Mouse (Mus musculus) frontal cortex, postnatal 36 days (tissue): ENCODE measurements around the gene Mest.

Experiments
- DNase-seq, 2 experiments: peaks; one replicate each; pipeline ENCODE4 v3.0.0; 2022; ENCODE audit warnings: low spot score in 2 of 2

Mest gene

DNA sequence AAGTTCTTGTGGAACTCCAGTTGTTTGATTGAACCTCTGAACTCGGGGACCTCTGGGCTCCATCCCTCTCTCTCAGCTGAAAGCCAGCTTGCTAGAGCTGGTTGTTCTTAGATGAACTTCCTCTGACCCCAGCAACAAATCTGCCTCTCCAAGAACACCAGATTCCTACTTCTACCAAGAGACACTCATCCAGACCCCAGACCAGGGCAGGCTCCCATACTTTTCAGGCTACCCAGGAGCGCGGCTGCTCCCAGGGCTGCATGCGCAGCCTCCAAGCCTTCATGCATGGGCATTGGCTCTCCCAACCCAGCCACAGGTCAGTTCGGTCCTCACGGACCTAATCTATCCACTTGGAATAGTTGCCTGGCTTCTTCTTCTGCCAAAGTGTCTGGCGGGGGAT, at the start of gene Mest:
Gene Mest, plus strand, starts transcription at position 217 of the 400 bp plus-strand sequence.
- no peak for DNase-seq

DNA sequence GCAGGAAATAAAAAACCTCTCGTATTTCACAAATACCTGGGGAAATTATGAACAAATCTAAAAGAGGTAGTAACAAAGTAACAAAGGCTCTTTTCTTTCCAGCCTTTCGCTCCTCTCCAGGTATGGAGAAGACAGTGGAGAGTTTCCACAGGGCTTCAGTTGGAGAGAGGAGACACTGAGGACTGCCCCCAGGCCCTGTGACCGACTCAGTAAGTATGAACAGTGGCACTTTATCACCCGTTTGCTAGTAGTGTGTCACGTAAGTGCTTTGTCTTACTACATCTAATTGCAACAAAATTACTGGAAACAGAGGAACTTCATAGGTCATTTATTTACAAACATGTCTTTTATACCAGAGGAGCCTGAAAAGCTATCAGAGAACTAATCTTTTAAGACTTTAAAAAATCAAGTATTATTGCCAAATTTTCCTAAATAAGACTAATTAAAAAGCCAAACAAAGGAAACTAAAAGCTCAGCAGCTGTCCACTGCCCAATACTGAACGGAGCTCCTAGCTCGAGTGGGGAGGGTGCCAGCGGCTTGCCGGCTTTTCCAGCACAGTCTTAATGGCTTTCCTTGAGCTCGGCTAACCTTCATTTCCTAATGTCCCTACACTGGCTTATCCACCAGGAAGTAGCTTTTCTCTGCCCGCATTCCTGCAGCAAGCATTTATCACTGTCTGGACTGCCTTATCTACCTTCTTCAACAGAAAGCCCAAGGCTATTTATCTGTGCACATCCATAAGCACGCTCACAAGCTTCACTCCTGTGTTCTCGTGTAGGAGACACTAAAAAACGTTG, 49.4 kb upstream of the Mest start:
- no peak for DNase-seq

DNA sequence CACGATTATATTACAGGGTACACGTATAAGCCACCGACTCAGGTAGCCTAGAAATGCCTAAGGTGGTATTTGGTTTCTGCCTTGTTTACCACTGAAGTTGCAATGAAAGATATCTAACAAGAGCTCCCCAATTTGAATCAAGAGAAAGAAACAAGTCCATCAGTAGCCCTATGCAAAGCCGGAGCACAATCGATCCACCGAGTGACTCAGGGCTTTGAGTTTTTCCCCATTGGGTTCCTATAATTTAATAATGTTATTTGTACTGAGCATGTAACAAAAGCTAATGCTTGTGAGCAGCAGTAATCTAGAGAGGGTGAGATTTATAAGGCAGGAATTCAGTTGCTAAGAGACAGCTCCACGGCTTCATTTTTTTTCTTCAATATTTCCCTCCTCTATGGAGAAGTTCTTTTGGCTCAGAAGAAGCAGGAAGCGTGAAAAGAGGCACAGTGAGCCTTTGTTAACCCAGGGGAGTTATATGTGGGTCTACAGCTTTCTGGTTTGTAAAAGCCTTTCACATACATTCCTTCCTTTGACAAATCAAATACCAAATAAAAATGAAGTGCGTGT, 48.5 kb upstream of the Mest start:
- no peak for DNase-seq

DNA sequence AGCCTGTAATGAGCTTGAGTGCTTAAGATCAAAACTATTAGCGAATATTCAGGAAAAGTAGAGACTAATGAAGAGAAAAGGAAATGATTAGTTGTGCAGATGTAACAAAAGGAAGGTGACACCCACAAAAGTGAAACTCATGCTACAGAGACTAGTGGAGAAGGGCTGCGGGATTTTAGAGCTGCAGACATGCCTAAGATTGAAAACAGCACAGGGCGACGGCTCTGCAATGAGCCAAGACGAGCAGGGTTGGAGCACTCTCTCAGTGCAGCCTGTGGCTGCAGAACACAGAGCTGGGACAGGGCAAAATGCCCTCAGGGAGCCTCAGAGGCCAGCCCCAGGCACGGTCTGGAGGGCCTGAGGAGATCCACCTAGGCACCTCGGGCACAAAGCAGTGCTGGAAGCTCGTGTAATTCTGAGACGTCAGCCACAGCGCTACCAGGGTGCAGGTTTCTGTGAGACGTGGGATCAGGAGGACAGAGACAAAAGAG, 48.0 kb upstream of the Mest start:
- DNase-seq = no peak

DNA sequence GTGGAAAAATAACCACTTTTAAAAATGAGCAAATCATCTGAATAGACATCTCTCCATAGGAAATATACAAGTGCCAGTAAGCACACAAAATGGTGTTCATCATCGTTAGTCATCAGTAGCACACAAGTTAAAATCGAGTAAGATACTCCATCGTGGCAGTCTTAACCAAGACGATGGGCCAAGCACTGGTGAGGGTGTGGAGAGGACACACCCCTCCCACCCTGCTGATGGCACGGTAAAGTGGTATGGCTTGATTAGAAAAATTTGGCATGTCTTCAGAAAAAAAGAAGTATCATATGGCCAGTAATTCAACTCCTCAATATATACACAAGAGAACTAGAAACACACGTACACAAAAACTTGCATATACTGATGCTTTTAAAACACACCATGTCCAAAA, 46.8 kb upstream of the Mest start:
- no peak for DNase-seq

DNA sequence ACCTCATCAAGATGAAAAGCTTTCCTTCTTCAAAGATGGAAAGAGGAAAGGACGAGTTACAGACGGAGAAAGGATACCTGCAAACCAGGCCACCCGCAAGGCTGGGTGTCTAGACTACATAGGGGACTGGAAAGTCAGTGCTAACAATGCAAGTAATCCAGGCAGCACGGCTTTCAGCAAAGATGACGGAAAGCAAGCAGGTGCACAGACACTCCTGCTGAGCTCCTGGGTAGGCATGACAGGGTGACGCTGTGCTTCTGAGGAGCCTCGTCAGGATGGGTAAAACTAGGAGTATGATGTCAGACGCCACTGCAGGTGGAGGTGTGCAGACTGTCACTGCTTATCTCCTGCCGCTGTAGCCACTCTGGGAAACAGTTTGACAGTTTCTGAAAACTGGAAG, 45.8 kb upstream of the Mest start:
- DNase-seq = no peak

DNA sequence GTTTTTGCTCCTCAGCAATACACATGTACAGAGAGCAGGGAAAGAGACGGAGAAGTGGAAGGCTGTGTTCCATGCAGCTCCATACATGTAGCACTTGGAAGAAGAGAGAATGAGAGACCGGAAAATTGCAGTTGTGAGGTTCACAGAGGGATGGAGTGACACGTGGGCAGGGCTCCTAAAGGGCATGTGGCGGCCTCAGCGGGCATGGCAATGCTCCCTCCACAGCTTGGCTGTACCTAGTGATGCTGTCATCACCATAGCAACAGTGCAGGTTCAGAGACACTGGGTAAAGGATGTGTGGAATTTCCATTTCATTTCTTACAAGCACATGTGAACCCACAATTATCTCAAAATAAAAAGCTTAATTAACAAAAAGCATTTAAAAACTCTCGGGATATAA, 44.9 kb upstream of the Mest start:
- DNase-seq = no peak

DNA sequence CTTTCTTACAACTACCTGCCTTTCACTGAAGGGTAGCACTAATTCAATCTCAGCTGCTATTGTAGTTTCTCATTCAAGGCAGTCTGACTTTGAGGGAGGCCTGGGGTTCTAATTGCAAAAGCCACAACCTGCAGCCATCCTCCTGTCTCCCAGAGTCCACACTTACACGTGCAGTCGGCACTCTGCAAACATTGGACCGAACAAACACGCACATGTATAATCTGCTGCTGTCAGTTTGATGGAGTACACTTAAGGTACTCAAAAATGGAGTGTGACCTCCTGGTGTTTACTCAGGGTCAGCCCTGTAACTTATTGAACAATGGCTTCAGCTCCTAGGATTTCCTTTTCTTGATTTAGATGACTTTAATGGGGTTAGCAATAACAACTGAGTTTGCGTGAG, 43.8 kb upstream of the Mest start:
- no peak for DNase-seq

DNA sequence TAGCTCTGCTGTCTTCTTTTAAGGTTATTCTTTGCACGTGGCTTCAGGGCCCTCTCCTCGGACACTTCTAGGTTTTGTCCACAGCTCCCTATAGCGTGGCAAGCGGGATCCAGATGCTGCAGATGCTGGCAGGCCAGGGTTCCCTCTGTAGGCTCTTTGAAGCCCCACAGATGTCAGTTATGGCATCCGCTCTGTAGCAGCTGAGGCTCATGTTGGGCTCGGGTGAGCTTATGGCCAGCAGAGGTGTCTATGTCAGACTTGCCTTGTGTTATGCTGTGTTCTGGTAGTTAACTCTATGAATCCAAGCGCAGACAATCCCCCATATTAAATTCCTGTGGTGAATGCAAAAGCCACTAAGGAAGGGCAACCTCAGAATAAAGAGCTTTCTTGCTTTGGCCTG, 42.9 kb upstream of the Mest start:
- no peak for DNase-seq

DNA sequence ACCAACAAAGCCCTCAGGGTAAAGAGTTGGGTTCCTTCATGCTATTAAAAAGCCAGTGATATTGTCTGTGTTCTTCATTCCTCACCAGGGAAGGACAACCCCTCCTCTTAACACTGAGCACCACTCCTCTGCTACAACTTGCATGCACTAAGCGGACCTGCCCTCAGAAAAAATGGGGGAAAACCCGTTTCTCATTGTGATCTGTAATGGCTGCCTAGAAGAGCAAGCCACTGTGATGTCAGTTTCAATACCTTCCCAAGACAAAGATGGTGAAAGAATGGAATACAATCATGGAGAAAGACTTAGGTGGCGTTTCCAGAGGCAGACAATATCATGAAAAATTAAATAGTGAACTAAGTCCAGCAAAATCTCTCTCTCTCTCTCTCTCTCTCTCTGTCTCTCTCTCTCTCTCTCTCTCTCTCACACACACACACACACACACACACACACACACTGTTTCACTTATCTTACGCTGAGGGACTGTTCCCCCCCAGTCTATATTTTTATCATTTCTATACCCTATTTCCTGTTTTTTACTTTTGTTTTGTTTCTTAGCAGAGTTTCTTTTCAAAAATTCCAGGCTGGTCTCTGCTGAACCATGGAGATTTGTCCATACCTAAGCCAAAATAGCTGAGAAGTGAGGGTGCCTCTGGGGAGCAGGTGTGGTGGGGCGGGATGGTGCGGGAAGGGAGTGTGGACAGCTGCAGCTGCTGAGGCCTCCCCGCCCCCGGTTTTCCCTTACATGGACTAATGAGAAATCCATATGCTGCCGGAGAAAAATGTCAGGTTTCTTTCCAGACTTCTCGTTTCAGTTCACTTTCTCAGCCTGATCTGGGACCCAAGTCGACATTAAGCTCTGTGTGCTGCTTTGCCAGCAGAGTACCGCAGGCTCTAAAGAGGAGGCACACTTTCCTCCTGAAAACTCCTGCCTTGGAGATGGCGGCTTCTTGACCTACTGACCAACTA, 41.1 kb upstream of the Mest start:
- peak in 1 of 2 experiments; percentile 44 for DNase-seq

DNA sequence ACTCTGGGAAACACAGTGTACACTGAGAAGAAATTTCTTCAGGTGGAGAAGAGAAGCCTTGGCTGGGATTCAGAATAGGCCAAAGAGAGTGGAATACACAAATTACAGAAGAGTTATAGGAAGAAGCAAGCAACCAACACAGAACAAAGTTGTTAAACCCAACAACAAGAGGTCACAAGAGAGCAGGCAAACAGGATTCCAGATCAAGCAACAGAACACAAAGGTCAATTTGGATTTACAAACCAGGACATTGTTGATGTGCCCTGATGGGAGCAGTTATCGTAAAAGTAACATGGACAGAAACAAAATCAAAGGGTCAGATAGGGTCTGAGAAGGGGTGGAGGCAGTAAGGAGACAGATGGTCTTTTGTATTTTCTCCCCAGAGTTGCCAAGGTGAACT, 38.8 kb upstream of the Mest start:
- DNase-seq = no peak

DNA sequence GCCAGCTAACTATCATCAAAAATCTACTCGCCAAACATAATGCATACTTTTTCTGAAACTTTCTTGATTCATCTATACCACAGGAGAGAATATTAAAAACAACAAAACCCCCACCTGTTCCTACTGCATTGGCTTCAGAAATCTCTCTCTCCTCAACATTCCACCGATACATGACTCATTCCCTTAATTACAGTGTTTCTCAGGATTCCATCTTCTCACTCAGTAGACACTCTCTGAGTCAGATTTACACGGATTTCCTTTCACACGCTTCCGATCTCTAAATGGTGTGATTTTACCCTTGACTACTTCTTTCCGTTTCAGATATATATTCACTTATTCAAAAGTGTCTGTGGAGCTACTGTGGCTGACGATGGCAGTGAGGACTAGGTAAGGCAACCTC, 36.1 kb upstream of the Mest start:
- no peak for DNase-seq

DNA sequence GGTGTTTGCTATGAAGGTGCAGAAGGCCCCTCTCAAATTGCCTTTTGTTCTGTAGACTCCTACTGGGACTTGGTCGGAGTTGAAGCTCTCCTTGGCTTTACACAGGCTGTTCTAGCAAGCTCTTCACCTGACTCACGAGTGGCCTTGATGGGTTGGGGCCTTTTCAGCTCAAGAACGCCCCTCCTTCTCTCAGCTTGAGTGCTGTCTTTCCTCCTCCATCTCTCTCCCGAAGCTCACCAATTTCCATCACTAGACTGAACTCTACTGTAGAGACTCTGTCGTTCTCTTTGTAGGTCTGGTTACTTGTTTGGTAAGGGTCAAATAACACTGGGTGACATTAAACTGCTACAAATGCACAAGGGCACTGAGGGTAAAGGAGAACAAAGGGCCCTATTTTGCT, 30.5 kb upstream of the Mest start:
- DNase-seq = no peak

DNA sequence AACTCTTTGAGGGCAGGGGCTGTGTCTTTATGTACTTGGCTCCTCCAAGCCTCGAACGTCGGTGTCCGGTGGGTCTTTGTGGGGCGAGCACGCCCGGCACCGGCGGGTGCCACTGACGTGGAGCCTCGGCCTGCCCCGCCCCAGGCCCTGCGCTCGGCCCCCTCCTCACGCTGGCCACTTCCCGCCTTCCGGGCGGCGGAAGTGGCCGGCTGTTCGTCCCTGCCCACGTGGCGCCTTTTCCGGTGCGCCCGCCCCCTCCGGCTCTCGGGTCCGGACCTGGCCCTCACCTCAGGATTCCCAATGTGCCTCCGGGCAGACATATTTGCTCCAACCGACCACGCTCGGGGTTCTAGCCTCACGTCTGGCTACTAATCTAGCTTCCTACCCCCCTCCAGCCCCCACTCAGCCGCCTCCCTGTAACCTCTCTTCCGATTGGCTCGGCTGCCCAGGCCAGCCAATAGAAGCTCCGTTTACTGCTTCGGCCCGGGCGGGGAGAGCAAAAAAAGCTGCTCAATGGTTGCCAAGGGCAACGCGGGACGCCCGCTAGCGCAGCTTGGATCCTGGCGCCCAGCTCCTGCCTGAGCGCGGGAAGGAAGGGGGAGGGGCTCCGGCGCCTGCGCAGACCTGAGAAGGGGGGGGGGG, 29.9 kb upstream of the Mest start, which contains the start of gene Cep41:
Gene Cep41, minus strand, starts transcription at position 400 of the 642 bp plus-strand sequence.
- peak; percentile 97 to 98 for DNase-seq

DNA sequence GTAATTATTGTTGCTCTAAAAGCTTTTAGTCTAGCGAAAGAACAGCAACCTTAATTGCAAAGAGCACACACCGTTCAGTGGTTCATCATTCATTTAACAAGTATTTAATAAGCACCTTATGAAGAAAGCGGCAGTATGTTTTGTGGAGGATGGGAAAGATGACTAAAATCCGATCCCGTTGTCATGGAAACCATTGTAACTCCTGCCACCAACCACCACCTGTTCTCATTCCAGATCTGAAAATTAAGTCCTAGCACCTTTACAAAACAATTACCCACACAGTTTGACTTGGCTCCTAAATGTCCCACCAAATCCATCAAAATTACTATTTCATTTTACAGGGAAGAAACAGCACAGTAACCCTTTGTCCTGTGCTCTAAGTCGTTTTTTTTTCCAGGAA, 29.1 kb upstream of the Mest start:
- no peak for DNase-seq

DNA sequence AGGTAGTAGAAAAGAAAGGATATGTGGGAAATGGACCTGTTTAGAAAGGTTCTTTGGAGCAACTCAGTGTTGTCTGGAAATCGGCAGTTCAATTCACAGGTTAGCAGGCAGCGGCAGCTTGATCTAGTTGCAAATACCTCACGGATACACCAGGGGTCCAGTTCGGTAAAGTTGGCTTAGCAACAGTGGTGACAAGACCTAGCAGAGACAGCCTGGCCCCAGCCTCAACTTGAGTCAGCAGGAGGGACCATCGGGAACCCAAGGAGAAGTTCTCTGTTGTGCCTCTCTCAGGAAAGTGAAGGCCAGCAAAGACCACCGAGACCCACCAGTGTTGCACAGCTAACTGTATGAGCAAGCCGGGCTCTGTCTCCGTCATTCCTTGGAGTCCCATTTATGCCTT, 28.2 kb upstream of the Mest start:
- DNase-seq = no peak

DNA sequence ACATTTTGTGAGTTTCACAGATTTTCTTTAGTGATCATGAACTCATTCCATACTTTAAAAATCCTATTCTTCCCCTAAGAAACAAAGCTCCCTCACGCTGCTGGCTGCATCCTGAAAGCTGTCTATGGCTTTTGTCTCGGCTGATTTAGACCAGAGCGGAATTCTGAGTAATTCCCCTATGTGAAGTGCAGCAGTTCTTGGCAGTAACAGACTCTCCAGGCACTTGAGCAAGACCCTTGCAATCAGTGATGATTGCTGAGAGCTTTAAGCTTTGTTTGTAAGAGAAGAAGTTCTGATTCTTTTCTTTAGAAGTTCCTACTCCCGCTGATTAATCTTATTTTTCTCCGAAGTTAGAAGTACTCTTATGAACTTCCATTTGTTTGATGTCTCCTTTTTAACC, 25.9 kb upstream of the Mest start:
- no peak for DNase-seq

DNA sequence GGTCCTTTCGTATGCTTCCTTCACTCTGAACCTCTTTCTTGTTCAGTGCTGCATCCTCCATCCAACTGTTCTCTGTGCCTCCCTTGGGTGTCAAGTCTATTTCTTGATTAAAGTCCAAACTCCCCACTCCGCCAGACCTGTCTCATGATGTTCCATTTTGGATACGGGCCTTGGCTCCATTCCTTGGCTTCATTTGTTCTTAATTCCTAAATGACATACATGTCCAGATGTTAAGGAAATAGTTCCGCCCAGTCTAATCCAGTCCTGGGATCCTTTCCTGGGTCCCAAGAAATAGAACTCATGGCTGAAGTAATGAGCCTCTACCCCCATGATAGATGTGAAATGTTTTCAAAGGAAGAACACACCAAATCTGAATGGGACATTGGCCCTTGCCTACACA, 25.3 kb upstream of the Mest start:
- DNase-seq = no peak

DNA sequence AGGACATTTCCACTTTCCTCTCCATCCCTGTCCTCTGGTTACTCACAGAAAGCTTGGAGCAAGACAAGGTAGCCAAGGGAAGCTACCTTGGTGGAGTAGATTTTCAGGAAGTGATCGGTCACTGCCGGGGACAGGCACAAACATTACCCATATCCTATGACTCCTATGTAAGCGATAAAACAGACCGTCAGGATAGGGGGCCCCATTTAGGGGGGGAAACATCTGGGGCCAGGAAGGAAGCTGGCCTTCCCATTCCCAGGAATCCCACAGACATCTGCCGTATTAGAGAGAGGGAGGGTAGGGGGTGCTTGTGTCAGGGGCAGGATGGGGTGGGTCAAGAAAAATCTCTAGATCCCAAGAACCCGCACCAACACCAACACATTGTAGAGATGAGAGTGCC, 23.2 kb upstream of the Mest start:
- DNase-seq = no peak

DNA sequence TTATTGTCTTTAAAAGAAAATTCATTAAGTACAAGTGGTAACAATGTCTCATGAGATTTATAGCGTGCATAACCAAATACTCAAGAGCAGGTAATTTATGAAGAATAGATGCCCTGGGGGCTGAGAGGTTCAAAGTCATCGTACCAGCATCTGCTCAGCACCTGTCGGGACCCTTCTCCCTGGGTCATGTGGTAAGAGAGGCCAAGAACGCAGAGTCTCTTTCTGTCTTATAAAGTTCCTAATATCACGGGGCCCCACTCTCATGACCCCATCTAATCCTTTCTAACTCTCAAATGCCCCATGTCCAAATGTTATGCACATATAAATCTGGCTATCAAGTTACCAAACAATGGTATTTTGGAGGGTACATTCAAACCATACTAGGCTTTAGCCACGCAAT, 20.5 kb upstream of the Mest start:
- no peak for DNase-seq

DNA sequence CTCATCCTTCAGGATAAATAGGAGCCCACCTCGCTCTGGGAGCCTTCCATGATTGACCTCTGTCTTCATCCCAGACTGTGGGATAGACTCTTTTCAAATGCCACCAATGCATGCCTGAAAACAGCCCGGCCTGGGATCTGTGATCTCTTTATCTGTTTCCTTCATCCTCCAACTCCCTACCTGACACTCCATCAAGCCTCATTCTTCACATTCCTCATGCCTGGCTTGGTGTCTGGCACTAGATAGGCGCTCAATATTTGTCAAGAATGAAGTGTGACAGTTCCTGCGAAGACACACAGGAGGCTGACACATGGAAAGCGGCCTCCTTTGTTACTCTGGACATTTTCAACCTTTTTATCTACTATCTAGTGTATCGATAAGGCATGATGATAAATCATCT, 19.9 kb upstream of the Mest start:
- no peak for DNase-seq
